Mouse (Mus musculus) heart, embryonic 13.5 days (tissue): Measurements from ENCODE around the gene Cdkl2. TPM values are rescaled to one million over a fixed set of nuclear protein-coding genes. Genes with fewer than 3 reads are reported as not detected.
A peak's percentile ranks its signal among the peaks of the same experiment; 100 is the strongest.

Experiments used
- ATAC-seq: fragments of 200-750 bp; cut with Nextera tagmentation; 2 replicates; pipeline ENCODE4 v1.8.0; 2017; ENCODE audit warnings: moderate TSS enrichment; ENCODE audit not compliant: insufficient number of reproducible peaks, low FRiP score, low TSS enrichment; ENCODE audit errors: extremely low read depth
- H3K27ac ChIP-seq: fragments of 300-500 bp; sonication (generic); replicated peaks from 2 replicates; pipeline ENCODE4 v1.5.1; 2015; ENCODE audit warnings: moderate library complexity, mild to moderate bottlenecking, inconsistent platforms
- H3K27me3 ChIP-seq: fragments of 300-500 bp; sonication (generic); replicated peaks from 2 replicates; pipeline ENCODE4 v1.6.1; 2015; ENCODE audit warnings: mild to moderate bottlenecking, inconsistent platforms
- H3K36me3 ChIP-seq: fragments of 300-500 bp; sonication (generic); 2 replicates; pipeline ENCODE4 v1.6.1; 2015; ENCODE audit warnings: mild to moderate bottlenecking, inconsistent platforms
- H3K4me1 ChIP-seq: fragments of 300-500 bp; sonication (generic); 2 replicates; pipeline ENCODE4 v1.6.1; 2015; ENCODE audit warnings: inconsistent platforms
- H3K4me2 ChIP-seq: fragments of 300-500 bp; sonication (generic); 2 replicates; pipeline ENCODE4 v1.6.1; 2015; ENCODE audit warnings: inconsistent platforms, mild to moderate bottlenecking, moderate library complexity
- H3K4me3 ChIP-seq: fragments of 300-500 bp; sonication (generic); 2 replicates; pipeline ENCODE4 v1.5.1; 2015; ENCODE audit warnings: moderate library complexity, mild to moderate bottlenecking, inconsistent platforms
- H3K9ac ChIP-seq: fragments of 300-500 bp; sonication (generic); 2 replicates; pipeline ENCODE4 v1.6.1; 2015; ENCODE audit warnings: inconsistent platforms, mild to moderate bottlenecking, moderate library complexity
- H3K9me3 ChIP-seq: fragments of 300-500 bp; sonication (generic); 2 replicates; pipeline ENCODE4 v1.6.1; 2016; ENCODE audit warnings: inconsistent platforms
- WGBS: fragments of 180-500 bp; shearing (Covaris S2); methylation state at CpG from one replicate; pipeline ENCODE4 v1.1.7; 2015; ENCODE audit warnings: mixed read lengths; 5-methylcytosine and 5-hydroxymethylcytosine counted together
- polyA plus RNA-seq: library from polyadenylated mRNA; unstranded; fragments of >200 nt; fragmentation: Nextera tagmentation; extraction: Ambion mirVana; gene quantifications from 2 replicates; pipeline ENCODE4 v1.2.1, GENCODE M21; 2015

Cdkl2 gene
- polyA plus RNA-seq, 1 experiment from 2014 or later = 0.66 TPM

GRCm38 (mm10) chr5:92074061-92074460, 30.4 kb upstream of the Cdkl2 start:
- peaks cover 34% of the 10 kb centered on the region for H3K36me3 ChIP-seq
- H3K9ac ChIP-seq = no peak overlapping the region
- H3K4me3 ChIP-seq = no peak overlapping the region
- ATAC-seq = no peak
- no peak overlapping the region for H3K27ac ChIP-seq
- H3K9me3 ChIP-seq = no peaks in the 10 kb centered on the region
- no peaks in the 10 kb centered on the region for H3K27me3 ChIP-seq
- no peak overlapping the region for H3K4me2 ChIP-seq
- H3K4me1 ChIP-seq = peaks cover 18% of the 10 kb centered on the region
- WGBS = 88% methylated on average over 14 of the region's 14 CpGs

- Histone ChIP-seq H3K9me3 (no peaks in the 10 kb centered on the region), H3K27ac (no peak overlapping the region), H3K4me2 (no peak overlapping the region), H3K9ac (no peak overlapping the region), H3K4me3 (no peak overlapping the region), H3K36me3 (peaks cover 87% of the 10 kb centered on the region), H3K4me1 (no peaks in the 10 kb centered on the region), H3K27me3 (no peaks in the 10 kb centered on the region)
- ATAC-seq = no peak
- WGBS = 95% methylated on average over 2 of the region's 2 CpGs
Measured at GRCm38 (mm10) chr5:92063192-92063591, 19.5 kb upstream of the Cdkl2 start.

- Histone ChIP-seq H3K4me3 (no peak overlapping the region), H3K27ac (no peak overlapping the region), H3K4me1 (no peaks in the 10 kb centered on the region), H3K27me3 (no peaks in the 10 kb centered on the region), H3K36me3 (peaks cover 61% of the 10 kb centered on the region), H3K9me3 (no peaks in the 10 kb centered on the region), H3K9ac (no peak overlapping the region), H3K4me2 (no peak overlapping the region)
- no peak for ATAC-seq
- WGBS = 90% methylated on average over 6 of the region's 6 CpGs
Measured at GRCm38 (mm10) chr5:92052866-92053265, 9.2 kb upstream of the Cdkl2 start.

- WGBS = 85% methylated on average over 3 of the region's 3 CpGs
- no peak for ATAC-seq
- H3K27ac ChIP-seq = no peak overlapping the region
- no peak overlapping the region for H3K4me3 ChIP-seq
- H3K4me2 ChIP-seq = no peak overlapping the region
- H3K9me3 ChIP-seq = no peaks in the 10 kb centered on the region
- H3K4me1 ChIP-seq = no peaks in the 10 kb centered on the region
- H3K36me3 ChIP-seq = peaks cover 36% of the 10 kb centered on the region
- no peaks in the 10 kb centered on the region for H3K27me3 ChIP-seq
- no peak overlapping the region for H3K9ac ChIP-seq
Measured at GRCm38 (mm10) chr5:92050419-92050818, 6.7 kb upstream of the Cdkl2 start.

GRCm38 (mm10) chr5:92042377-92043348, 1.0 kb downstream of the Cdkl2 start:
- ATAC-seq = peak; percentile 99
- Histone ChIP-seq H3K9ac (peak overlapping the region; percentile 79), H3K4me3 (peak overlapping the region; percentile 88), H3K27me3 (peaks cover 17% of the 10 kb centered on the region), H3K36me3 (no peaks in the 10 kb centered on the region), H3K9me3 (no peaks in the 10 kb centered on the region), H3K27ac (0 out of 2 replicates have a peak overlapping the region, but pooled peaks have one; percentile 53), H3K4me1 (peaks cover 7% of the 10 kb centered on the region; the same call in 1 of the 2 replicates), H3K4me2 (peak overlapping the region; percentile 95)
- under 1% methylated on average over 68 of the region's 68 CpGs for WGBS

- no peak for ATAC-seq
- H3K27me3 ChIP-seq = no peaks in the 10 kb centered on the region
- H3K4me3 ChIP-seq = no peak overlapping the region
- no peak overlapping the region for H3K4me2 ChIP-seq
- no peaks in the 10 kb centered on the region for H3K9me3 ChIP-seq
- 40% methylated on average over 2 of the region's 2 CpGs for WGBS
- H3K27ac ChIP-seq = no peak overlapping the region
- H3K4me1 ChIP-seq = 0 out of 2 replicates have a peak, but pooled peaks cover 4% of the 10 kb centered on the region
- no peak overlapping the region for H3K9ac ChIP-seq
- no peaks in the 10 kb centered on the region for H3K36me3 ChIP-seq
Measured at GRCm38 (mm10) chr5:92019960-92020359, 23.7 kb downstream of the Cdkl2 start.

GRCm38 (mm10) chr5:92011756-92012155, 31.9 kb downstream of the Cdkl2 start:
- WGBS = 49% methylated on average over 7 of the region's 7 CpGs

GRCm38 (mm10) chr5:92009827-92010226, 33.9 kb downstream of the Cdkl2 start:
- Histone ChIP-seq H3K4me2 (no peak overlapping the region), H3K4me1 (no peaks in the 10 kb centered on the region), H3K9me3 (no peaks in the 10 kb centered on the region), H3K9ac (no peak overlapping the region), H3K27me3 (no peaks in the 10 kb centered on the region), H3K4me3 (no peak overlapping the region), H3K36me3 (no peaks in the 10 kb centered on the region), H3K27ac (no peak overlapping the region)
- WGBS = 29% methylated on average over 2 of the region's 2 CpGs
- no peak for ATAC-seq

More at GRCm38 (mm10) chr5:92011756-92012155, 31.9 kb downstream of the Cdkl2 start:
- Histone ChIP-seq H3K4me3 (no peak overlapping the region), H3K9ac (no peak overlapping the region), H3K9me3 (no peaks in the 10 kb centered on the region), H3K4me1 (no peaks in the 10 kb centered on the region), H3K27me3 (no peaks in the 10 kb centered on the region), H3K4me2 (no peak overlapping the region), H3K27ac (no peak overlapping the region), H3K36me3 (no peaks in the 10 kb centered on the region)
- ATAC-seq = no peak

- no peaks in the 10 kb centered on the region for H3K4me1 ChIP-seq
- no peak overlapping the region for H3K27ac ChIP-seq
- no peak overlapping the region for H3K9ac ChIP-seq
- H3K36me3 ChIP-seq = no peaks in the 10 kb centered on the region
- no peak for ATAC-seq
- H3K4me3 ChIP-seq = no peak overlapping the region
- no peaks in the 10 kb centered on the region for H3K27me3 ChIP-seq
- no peak overlapping the region for H3K4me2 ChIP-seq
- H3K9me3 ChIP-seq = peaks cover 10% of the 10 kb centered on the region; the same call in 1 of the 2 replicates
- WGBS = 53% methylated on average over 2 of the region's 2 CpGs
Measured at GRCm38 (mm10) chr5:92003011-92003410, 40.7 kb downstream of the Cdkl2 start.

- peaks cover 10% of the 10 kb centered on the region; the same call in 1 of the 2 replicates for H3K9me3 ChIP-seq
- no peak overlapping the region for H3K9ac ChIP-seq
- no peaks in the 10 kb centered on the region for H3K36me3 ChIP-seq
- H3K4me3 ChIP-seq = no peak overlapping the region
- H3K4me1 ChIP-seq = no peaks in the 10 kb centered on the region
- 49% methylated on average over 2 of the region's 2 CpGs for WGBS
- H3K4me2 ChIP-seq = no peak overlapping the region
- no peak overlapping the region for H3K27ac ChIP-seq
- H3K27me3 ChIP-seq = no peaks in the 10 kb centered on the region
- ATAC-seq = no peak; the same call in 1 of the 2 replicates
Measured at GRCm38 (mm10) chr5:92000770-92001169, 42.9 kb downstream of the Cdkl2 start.

- no peak for ATAC-seq
- H3K4me1 ChIP-seq = no peaks in the 10 kb centered on the region
Measured at GRCm38 (mm10) chr5:91994546-91994945, 49.1 kb downstream of the Cdkl2 start.

More at GRCm38 (mm10) chr5:91994546-91994945, 49.1 kb downstream of the Cdkl2 start:
- H3K27me3 ChIP-seq = no peaks in the 10 kb centered on the region
- no peak overlapping the region for H3K4me2 ChIP-seq
- no peaks in the 10 kb centered on the region for H3K36me3 ChIP-seq
- H3K9me3 ChIP-seq = peaks cover 10% of the 10 kb centered on the region; the same call in 1 of the 2 replicates
- H3K4me3 ChIP-seq = no peak overlapping the region
- no peak overlapping the region for H3K9ac ChIP-seq
- WGBS = 45% methylated on average over 13 of the region's 13 CpGs
- no peak overlapping the region for H3K27ac ChIP-seq
